Mouse (Mus musculus) ES-E14 (cell line): Measurements from ENCODE around the gene Pde8a.

Experiments used
- HCFC1 ChIP-seq: IDR thresholded peaks from 2 replicates; pipeline ENCODE4 v1.6.1; 2012; ENCODE audit warnings: low read length, inconsistent platforms, borderline replicate concordance; ENCODE audit not compliant: insufficient read depth
- MAFK ChIP-seq: IDR thresholded peaks from 2 replicates; pipeline ENCODE4 v1.6.1; 2014; ENCODE audit warnings: mild to moderate bottlenecking, low read depth, low read length, inconsistent platforms; ENCODE audit not compliant: insufficient read depth
- ZC3H11A ChIP-seq: IDR thresholded peaks from 2 replicates; pipeline ENCODE4 v1.6.1; 2012; ENCODE audit warnings: low read depth, mild to moderate bottlenecking, inconsistent platforms, low read length, borderline replicate concordance
- ZNF384 ChIP-seq: IDR thresholded peaks from 2 replicates; pipeline ENCODE4 v1.6.1; 2012; ENCODE audit warnings: low read depth, low read length, inconsistent platforms

- TF ChIP-seq MAFK (no peak), ZC3H11A (no peak), ZNF384 (no peak), HCFC1 (no peak)
These were observed 125.1 kb downstream of the Pde8a start for GRCm38 (mm10) chr7:81338522-81338873.
